Mouse (Mus musculus): Measurements from ENCODE around the gene 4930438A08Rik.
"Not testable (repeated sequence)": the region's sequence is repeated elsewhere in the genome, so short reads cannot be mapped to it uniquely, and the experiment has no call there.

Gene 4930438A08Rik

GRCm38 (mm10) chr11:58282518-58282917 is 7.9 kb downstream of the 4930438A08Rik start:
- DNase-seq: no peak

- DNase-seq: no peak
Measured at GRCm38 (mm10) chr11:58289992-58290682, 15.5 kb downstream of the 4930438A08Rik start.

GRCm38 (mm10) chr11:58290812-58291211 is 16.2 kb downstream of the 4930438A08Rik start:
- DNase-seq: no peak

- no peak for DNase-seq
Measured at GRCm38 (mm10) chr11:58292791-58293190, 18.2 kb downstream of the 4930438A08Rik start.

- DNase-seq: no peak
Measured at GRCm38 (mm10) chr11:58297396-58297795, 22.8 kb downstream of the 4930438A08Rik start.

GRCm38 (mm10) chr11:58301057-58301456 is 26.5 kb downstream of the 4930438A08Rik start:
- DNase-seq: peak; percentile 68

GRCm38 (mm10) chr11:58301837-58302754 is 27.5 kb downstream of the 4930438A08Rik start:
- DNase-seq: peak; percentile 97

- DNase-seq: no peak
Measured at GRCm38 (mm10) chr11:58302774-58303445, 28.3 kb downstream of the 4930438A08Rik start.

GRCm38 (mm10) chr11:58303594-58303993 is 29.0 kb downstream of the 4930438A08Rik start:
- no peak for DNase-seq

- DNase-seq: not testable (repeated sequence)
Measured at GRCm38 (mm10) chr11:58305299-58305698, 30.7 kb downstream of the 4930438A08Rik start.

GRCm38 (mm10) chr11:58306860-58307308 is 32.3 kb downstream of the 4930438A08Rik start, which contains the start of gene Zfp692:
Zfp692 (plus strand) TSS chr11:58307069.
- peak; percentile 95 for DNase-seq

GRCm38 (mm10) chr11:58307411-58308080 is 32.9 kb downstream of the 4930438A08Rik start:
- peak; percentile 56 for DNase-seq

GRCm38 (mm10) chr11:58308661-58309060 is 34.1 kb downstream of the 4930438A08Rik start:
- DNase-seq: no peak

- DNase-seq: no peak
Measured at GRCm38 (mm10) chr11:58314069-58314468, 39.5 kb downstream of the 4930438A08Rik start.

GRCm38 (mm10) chr11:58315536-58316168 is 41.1 kb downstream of the 4930438A08Rik start:
- DNase-seq: no peak

GRCm38 (mm10) chr11:58316344-58316743 is 41.7 kb downstream of the 4930438A08Rik start:
- DNase-seq: no peak

GRCm38 (mm10) chr11:58316768-58317390 is 42.3 kb downstream of the 4930438A08Rik start:
- no peak for DNase-seq

GRCm38 (mm10) chr11:58322824-58323569 is 48.4 kb downstream of the 4930438A08Rik start:
- peak; percentile 98 for DNase-seq

- DNase-seq: no peak
Measured at GRCm38 (mm10) chr11:58323570-58324340, 49.2 kb downstream of the 4930438A08Rik start.
